Mouse (Mus musculus): Measurements from ENCODE around the gene Rnaseh2b.

- no peak for TF ChIP-seq POLR2A (IDR thresholded peaks at IDR 0.05; ENCODE audit: borderline replicate concordance, insufficient read depth, low read length)
- no peak for TF ChIP-seq CTCF (IDR thresholded peaks at IDR 0.05; ENCODE audit: borderline replicate concordance, insufficient read depth, low read depth, low read length)
Observed at GRCm38 (mm10) chr14:62327171-62327570, 34.8 kb downstream of the Rnaseh2b start.

Measured in cerebellum, adult 2 months (tissue).